Mouse (Mus musculus) hindbrain, embryonic 14.5 days (tissue): ENCODE results near the gene C1rl. TPM values are rescaled to one million over a fixed set of nuclear protein-coding genes. Genes with fewer than 3 reads are reported as not detected.
A peak's percentile ranks its signal among the peaks of the same experiment; 100 is the strongest.

Source experiments
- ATAC-seq: fragments of 200-750 bp; cut with Nextera tagmentation; 2 replicates; pipeline ENCODE4 v1.8.0; 2017; ENCODE audit warnings: moderate number of reproducible peaks, mild to moderate bottlenecking, moderate TSS enrichment, moderate library complexity; ENCODE audit not compliant: low FRiP score
- DNase-seq: peaks from one replicate; pipeline ENCODE4 v3.0.0-alpha.2; 2015; ENCODE audit warnings: low spot score
- H3K27ac ChIP-seq: fragments of 300-500 bp; sonication (generic); 2 replicates; pipeline ENCODE4 v1.5.1; 2014; ENCODE audit warnings: mild to moderate bottlenecking, moderate library complexity
- H3K27me3 ChIP-seq: fragments of 300-500 bp; sonication (generic); 2 replicates; pipeline ENCODE4 v1.6.1; 2014; ENCODE audit warnings: mild to moderate bottlenecking, low read length, mixed read lengths; ENCODE audit not compliant: control insufficient read depth, insufficient read depth
- H3K36me3 ChIP-seq: fragments of 300-500 bp; sonication (generic); replicated peaks from 2 replicates; pipeline ENCODE4 v1.6.1; 2014; ENCODE audit not compliant: control insufficient read depth, insufficient read depth
- H3K4me1 ChIP-seq: fragments of 300-500 bp; sonication (generic); replicated peaks from 2 replicates; pipeline ENCODE4 v1.6.1; 2014; ENCODE audit warnings: antibody characterized with exemption, low read length, mixed read lengths; ENCODE audit not compliant: control insufficient read depth, insufficient read depth
- H3K4me2 ChIP-seq: fragments of 300-500 bp; sonication (generic); replicated peaks from 2 replicates; pipeline ENCODE4 v1.6.1; 2014; ENCODE audit warnings: mild to moderate bottlenecking, moderate library complexity
- H3K4me3 ChIP-seq: fragments of 300-500 bp; sonication (generic); replicated peaks from 2 replicates; pipeline ENCODE4 v1.5.1; 2014; ENCODE audit warnings: mild to moderate bottlenecking, low read length
- H3K9ac ChIP-seq: fragments of 300-500 bp; sonication (generic); 2 replicates; pipeline ENCODE4 v1.6.1; 2014
- H3K9me3 ChIP-seq: fragments of 300-500 bp; sonication (generic); 2 replicates; pipeline ENCODE4 v1.6.1; 2016; ENCODE audit warnings: low read length; ENCODE audit not compliant: control insufficient read depth
- WGBS: fragments of 180-500 bp; shearing (Covaris S2); extraction: QIAGEN DNeasy Blood & Tissue Kit; methylation state at CpG from one replicate; pipeline ENCODE4 v1.1.7; 2014; 5-methylcytosine and 5-hydroxymethylcytosine counted together
- polyA plus RNA-seq: library from polyadenylated mRNA; unstranded; fragments of >200 nt; fragmentation: Nextera tagmentation; extraction: Ambion mirVana; gene quantifications from 2 replicates; pipeline ENCODE4 v1.2.1, GENCODE M21; 2014

Gene C1rl
- polyA plus RNA-seq, 1 experiment from 2014 or later: 0.31 TPM

GRCm38 (mm10) chr6:124453756-124454155 is 39.2 kb upstream of the C1rl start:
- 39% methylated on average over 4 of the region's 4 CpGs for WGBS
- DNase-seq (no peak), ATAC-seq (no peak)
- no peak overlapping the region for H3K4me2 ChIP-seq
- H3K4me1 ChIP-seq: no peaks in the 10 kb centered on the region
- no peaks in the 10 kb centered on the region for H3K9me3 ChIP-seq
- H3K36me3 ChIP-seq: peaks cover 63% of the 10 kb centered on the region
- H3K4me3 ChIP-seq: no peak overlapping the region
- no peak overlapping the region for H3K27ac ChIP-seq
- H3K9ac ChIP-seq: no peak overlapping the region
- H3K27me3 ChIP-seq: no peaks in the 10 kb centered on the region

- no peaks in the 10 kb centered on the region for H3K4me1 ChIP-seq
- no peak overlapping the region for H3K9ac ChIP-seq
- H3K4me2 ChIP-seq: no peak overlapping the region
- peaks cover 64% of the 10 kb centered on the region for H3K36me3 ChIP-seq
- ATAC-seq (no peak), DNase-seq (no peak)
- H3K9me3 ChIP-seq: no peaks in the 10 kb centered on the region
- 97% methylated on average over 5 of the region's 5 CpGs for WGBS
- no peaks in the 10 kb centered on the region for H3K27me3 ChIP-seq
- no peak overlapping the region for H3K27ac ChIP-seq
- H3K4me3 ChIP-seq: no peak overlapping the region
These were observed 36.7 kb upstream of the C1rl start for GRCm38 (mm10) chr6:124456243-124456642.

- H3K4me2 ChIP-seq: no peak overlapping the region
- DNase-seq (no peak), ATAC-seq (no peak)
- H3K4me3 ChIP-seq: no peak overlapping the region
- H3K9ac ChIP-seq: no peak overlapping the region
- 96% methylated on average over 5 of the region's 5 CpGs for WGBS
- H3K4me1 ChIP-seq: peaks cover 11% of the 10 kb centered on the region; the same call in 1 of the 2 replicates
- H3K36me3 ChIP-seq: peaks cover 56% of the 10 kb centered on the region
- H3K27ac ChIP-seq: no peak overlapping the region
- H3K9me3 ChIP-seq: no peaks in the 10 kb centered on the region
- H3K27me3 ChIP-seq: no peaks in the 10 kb centered on the region
These were observed 35.1 kb upstream of the C1rl start for GRCm38 (mm10) chr6:124457827-124458226.

GRCm38 (mm10) chr6:124458505-124458904 is 34.4 kb upstream of the C1rl start:
- H3K4me2 ChIP-seq: no peak overlapping the region
- ATAC-seq: no peak
- 89% methylated on average over 11 of the region's 11 CpGs for WGBS

GRCm38 (mm10) chr6:124459388-124459787 is 33.5 kb upstream of the C1rl start:
- 89% methylated on average over 4 of the region's 4 CpGs for WGBS
- H3K36me3 ChIP-seq: peaks cover 49% of the 10 kb centered on the region

More at GRCm38 (mm10) chr6:124458505-124458904, 34.4 kb upstream of the C1rl start:
- DNase-seq: no peak
- Histone ChIP-seq H3K27ac (no peak overlapping the region), H3K27me3 (no peaks in the 10 kb centered on the region), H3K4me3 (no peak overlapping the region), H3K36me3 (peaks cover 51% of the 10 kb centered on the region), H3K9ac (no peak overlapping the region), H3K4me1 (peaks cover 18% of the 10 kb centered on the region), H3K9me3 (no peaks in the 10 kb centered on the region)

GRCm38 (mm10) chr6:124463881-124464291 is 29.0 kb upstream of the C1rl start:
- Histone ChIP-seq H3K4me1 (peaks cover 24% of the 10 kb centered on the region), H3K36me3 (peaks cover 26% of the 10 kb centered on the region), H3K27ac (peak overlapping the region; percentile 92), H3K9ac (peak overlapping the region; percentile 90), H3K9me3 (no peaks in the 10 kb centered on the region), H3K27me3 (no peaks in the 10 kb centered on the region), H3K4me3 (peak overlapping the region; percentile 70), H3K4me2 (peak overlapping the region; percentile 76)
- peak; percentile 38 for ATAC-seq
- peak; percentile 52 for DNase-seq
- 14% methylated on average over 8 of the region's 8 CpGs for WGBS

More at GRCm38 (mm10) chr6:124459388-124459787, 33.5 kb upstream of the C1rl start:
- Histone ChIP-seq H3K4me3 (no peak overlapping the region), H3K4me2 (no peak overlapping the region), H3K9me3 (no peaks in the 10 kb centered on the region), H3K4me1 (peaks cover 20% of the 10 kb centered on the region), H3K27ac (no peak overlapping the region), H3K27me3 (no peaks in the 10 kb centered on the region), H3K9ac (no peak overlapping the region)
- no peak for DNase-seq
- no peak for ATAC-seq

GRCm38 (mm10) chr6:124464305-124465271 is 28.3 kb upstream of the C1rl start, which contains the start of gene Clstn3:
Gene Clstn3, minus strand, starts transcription at chr6:124464794.
- Histone ChIP-seq H3K27me3 (no peaks in the 10 kb centered on the region), H3K36me3 (peaks cover 19% of the 10 kb centered on the region), H3K4me3 (peak within 1 kb of the TSS; percentile 70), H3K4me1 (peaks cover 24% of the 10 kb centered on the region), H3K9ac (peak within 1 kb of the TSS; percentile 90), H3K27ac (peak within 1 kb of the TSS; percentile 92), H3K9me3 (no peaks in the 10 kb centered on the region), H3K4me2 (peak within 1 kb of the TSS; percentile 76)
- ATAC-seq (peak; percentile 97), DNase-seq (peak; percentile 94)
- 5% methylated on average over 27 of the region's 27 CpGs for WGBS

- peak overlapping the region; percentile 90 for H3K9ac ChIP-seq
- ATAC-seq (no peak), DNase-seq (no peak)
- H3K4me2 ChIP-seq: peak overlapping the region; percentile 76
- peak overlapping the region; percentile 92 for H3K27ac ChIP-seq
- no peaks in the 10 kb centered on the region for H3K27me3 ChIP-seq
- H3K4me1 ChIP-seq: peaks cover 24% of the 10 kb centered on the region
- H3K9me3 ChIP-seq: no peaks in the 10 kb centered on the region
- H3K36me3 ChIP-seq: peaks cover 11% of the 10 kb centered on the region
- H3K4me3 ChIP-seq: peak overlapping the region; percentile 70
- WGBS: 38% methylated on average over 6 of the region's 6 CpGs
These were observed 27.6 kb upstream of the C1rl start for GRCm38 (mm10) chr6:124465299-124465698.

GRCm38 (mm10) chr6:124465729-124466128 is 27.2 kb upstream of the C1rl start:
- Histone ChIP-seq H3K4me3 (no peak overlapping the region), H3K9ac (peak overlapping the region; percentile 90), H3K27me3 (no peaks in the 10 kb centered on the region), H3K4me2 (peak overlapping the region; percentile 76), H3K36me3 (peaks cover 7% of the 10 kb centered on the region), H3K9me3 (no peaks in the 10 kb centered on the region), H3K27ac (no peak overlapping the region), H3K4me1 (peaks cover 24% of the 10 kb centered on the region)
- no peak for DNase-seq
- 68% methylated on average over 6 of the region's 6 CpGs for WGBS
- ATAC-seq: no peak
